Mouse (Mus musculus) hindlimb bud, embryonic 11.5 days (tissue): ENCODE data around the gene Zfp428.

Experiments
- DNase-seq: peaks from one replicate; pipeline ENCODE4 v3.0.0-alpha.2; 2012; ENCODE audit warnings: low read depth, low spot score; ENCODE audit errors: extremely low spot score

Gene Zfp428

DNA sequence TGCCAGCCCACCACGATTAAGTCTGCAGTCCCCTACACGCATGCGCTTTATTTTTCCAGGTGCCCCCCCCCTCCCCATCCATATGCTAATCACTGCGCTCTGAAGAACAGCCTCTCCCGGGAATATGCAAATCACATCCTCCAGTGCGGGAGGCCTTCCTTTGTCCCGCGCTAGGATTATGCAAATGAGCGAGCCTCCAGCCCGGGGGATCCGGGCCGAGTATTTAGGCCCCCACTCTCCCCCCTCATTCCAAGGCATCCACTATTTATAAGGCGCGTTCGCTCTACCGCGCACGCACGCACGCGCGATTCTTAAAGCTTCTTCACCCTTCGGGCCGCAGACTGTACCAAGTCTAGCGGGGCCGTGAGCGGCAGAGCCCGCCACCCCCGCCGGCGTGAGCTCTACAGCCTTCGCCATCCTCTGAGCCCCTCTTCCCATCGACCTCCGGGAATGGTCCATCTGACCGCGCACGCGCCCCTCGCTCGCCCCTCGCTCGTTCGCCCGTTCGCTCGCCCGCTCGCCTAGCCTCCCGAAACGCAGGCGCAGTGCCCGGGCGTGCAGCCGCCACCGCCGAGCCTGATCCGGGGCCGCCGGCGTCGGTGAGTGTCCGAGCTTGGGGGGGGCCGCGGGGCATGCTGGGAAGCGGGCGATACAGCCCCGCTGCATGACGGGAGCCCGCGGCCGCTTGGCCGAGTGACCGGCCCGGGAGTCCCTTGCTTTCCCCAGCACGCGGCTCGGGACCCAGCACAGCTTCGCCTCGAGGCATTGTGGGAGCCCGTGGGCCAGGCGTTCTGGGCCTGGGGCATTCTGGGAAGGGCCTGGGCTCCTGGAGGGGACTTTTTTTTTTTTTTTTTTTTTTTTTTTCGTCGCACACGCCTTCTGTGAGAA is at the start of gene Zfp428:
TSS of gene Zfp428 (plus strand) at position 169 of the 888 bp plus-strand sequence.
- DNase-seq: peak; percentile 67

DNA sequence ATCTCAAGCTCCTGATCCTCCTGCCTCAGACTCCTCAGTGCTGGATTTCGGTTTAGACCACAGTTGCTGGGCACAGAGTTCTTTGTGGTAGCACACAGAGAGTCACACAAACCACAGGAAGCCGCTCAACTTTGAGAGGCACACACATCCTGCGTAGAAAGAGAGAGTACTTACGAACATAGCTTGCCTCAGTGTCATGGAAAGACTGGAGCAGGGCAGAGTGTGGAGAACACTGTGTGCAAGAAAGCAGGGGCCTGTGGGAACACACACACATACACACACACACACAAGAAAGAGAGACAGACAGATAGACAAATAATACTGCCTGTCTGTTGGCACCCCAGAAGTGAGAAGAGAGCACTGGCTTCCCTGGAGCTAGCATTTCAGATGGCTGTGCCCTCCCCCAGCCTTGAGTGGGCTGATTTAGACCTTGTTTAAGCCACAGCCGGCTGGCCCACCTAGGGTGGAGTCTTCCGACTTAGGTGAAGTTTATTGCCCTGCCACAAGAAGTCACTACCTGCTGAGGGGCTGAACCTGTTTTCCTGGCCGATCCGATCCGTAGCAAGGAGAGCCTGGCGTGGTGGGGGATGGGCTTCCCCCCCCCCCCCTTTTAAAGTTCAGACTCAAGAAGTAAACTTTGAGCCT is 49.0 kb upstream of the Zfp428 start:
- DNase-seq: no peak

DNA sequence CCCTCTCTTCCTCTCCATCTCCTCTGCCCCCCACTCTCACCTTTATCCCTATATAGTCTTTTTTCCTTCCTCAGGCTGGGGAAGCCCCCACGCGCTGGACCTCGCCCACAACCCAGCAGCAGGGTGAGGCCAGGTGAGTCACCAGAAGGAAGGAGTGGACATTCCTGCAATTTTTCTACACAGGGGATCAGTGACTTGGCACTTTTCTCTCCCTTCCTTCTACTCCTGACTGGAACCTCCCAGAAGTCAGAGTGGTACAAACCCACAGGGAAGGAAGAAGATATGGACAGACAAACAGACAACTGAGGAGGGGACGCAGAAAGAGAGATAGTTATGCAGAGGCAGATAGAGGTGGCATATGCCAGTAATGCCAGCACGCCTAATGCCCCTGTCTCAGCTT is 47.4 kb upstream of the Zfp428 start:
- DNase-seq: no peak

DNA sequence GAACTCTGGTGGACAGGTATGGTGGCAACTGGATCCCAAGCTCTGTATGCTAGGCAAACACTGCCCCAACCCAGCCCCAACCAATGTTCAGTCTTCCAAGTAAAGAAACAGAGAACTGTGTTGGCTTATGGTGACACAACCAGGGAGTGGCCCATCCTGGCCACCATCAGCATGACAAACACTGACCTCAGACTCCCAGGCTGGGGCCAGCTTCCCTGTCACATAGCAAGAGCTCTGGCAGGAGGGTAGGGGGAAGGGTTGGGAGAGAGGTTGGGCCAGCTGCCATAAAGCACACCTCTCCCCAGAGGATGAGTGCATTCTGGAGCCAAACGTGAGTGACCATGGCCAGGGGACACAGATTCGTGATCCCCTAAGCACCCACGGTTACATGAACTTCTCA is 47.0 kb upstream of the Zfp428 start:
- no peak for DNase-seq

- DNase-seq: no peak
Measured at GRCm38 (mm10) chr7:24461376-24462051, 45.3 kb upstream of the Zfp428 start.

DNA sequence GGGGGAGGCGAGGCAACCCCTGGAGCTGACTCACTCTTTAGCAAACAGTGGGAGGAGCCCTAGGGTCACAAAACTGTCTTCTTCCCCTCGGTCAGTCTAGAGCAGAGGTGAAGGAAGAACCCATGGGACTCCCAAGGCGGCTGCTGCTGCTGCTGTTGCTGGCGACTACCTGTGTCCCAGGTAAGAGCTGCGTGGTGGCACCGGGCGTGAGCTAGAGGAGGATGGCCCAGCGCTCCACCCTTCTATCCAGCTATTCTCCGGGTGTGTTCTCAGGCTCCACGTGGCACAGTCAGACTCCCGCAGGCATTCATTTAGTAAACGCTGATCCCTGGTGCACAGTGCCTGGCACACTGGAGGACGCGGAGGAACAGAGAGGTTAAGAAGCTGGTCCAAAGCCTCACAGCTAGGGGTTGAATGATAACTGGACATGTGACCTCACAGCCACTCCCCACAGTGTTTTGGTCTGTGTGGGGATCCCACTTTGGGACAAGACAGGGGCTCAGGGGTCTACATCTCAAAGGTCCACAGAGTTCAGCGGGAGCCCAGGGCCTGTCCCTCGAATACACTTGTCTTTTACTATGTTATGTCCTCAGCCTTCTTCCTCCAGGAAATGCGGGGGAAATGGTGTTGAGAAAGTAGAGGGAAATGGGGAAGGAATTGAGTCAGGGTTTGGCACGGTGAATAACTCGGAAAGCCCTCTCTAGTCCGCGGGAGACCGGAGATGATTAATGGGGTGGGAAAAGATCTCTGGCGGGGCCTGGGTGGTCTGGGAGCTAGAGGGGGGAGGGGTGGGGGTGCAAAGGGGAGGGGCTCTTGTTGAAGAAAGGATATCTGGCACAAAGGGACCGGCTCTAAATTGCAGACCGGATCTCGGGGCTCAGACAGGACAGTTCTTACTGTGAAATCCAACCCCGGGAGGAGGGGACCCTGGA is 44.2 kb upstream of the Zfp428 start, which contains the start of gene Plaur:
TSS of gene Plaur (plus strand) at position 97 of the 932 bp plus-strand sequence.
- no peak for DNase-seq

GRCm38 (mm10) chr7:24466835-24467234 is 40.0 kb upstream of the Zfp428 start:
- DNase-seq: no peak

DNA sequence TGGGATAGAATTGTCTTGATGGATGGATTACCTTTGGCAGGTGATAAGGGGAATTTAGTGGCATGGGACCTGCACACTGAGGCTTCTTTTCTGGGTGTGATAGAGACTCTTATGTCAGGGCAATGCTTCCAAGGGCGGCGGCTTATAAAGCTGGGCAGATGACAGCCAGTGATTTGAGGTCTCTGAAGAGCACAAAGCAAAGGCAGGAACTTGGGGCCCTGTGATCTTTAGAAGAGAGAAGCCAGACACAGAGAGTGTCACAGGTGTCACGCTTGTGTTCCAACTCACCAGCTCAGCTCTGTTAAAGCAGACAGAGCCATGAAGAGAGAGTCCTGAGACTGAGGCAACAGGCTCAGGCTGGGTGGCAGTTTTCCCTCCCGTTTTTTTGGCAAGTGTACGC is 38.9 kb upstream of the Zfp428 start:
- no peak for DNase-seq

GRCm38 (mm10) chr7:24469126-24469525 is 37.7 kb upstream of the Zfp428 start:
- no peak for DNase-seq

- no peak for DNase-seq
Measured at GRCm38 (mm10) chr7:24470356-24470755, 36.5 kb upstream of the Zfp428 start.

DNA sequence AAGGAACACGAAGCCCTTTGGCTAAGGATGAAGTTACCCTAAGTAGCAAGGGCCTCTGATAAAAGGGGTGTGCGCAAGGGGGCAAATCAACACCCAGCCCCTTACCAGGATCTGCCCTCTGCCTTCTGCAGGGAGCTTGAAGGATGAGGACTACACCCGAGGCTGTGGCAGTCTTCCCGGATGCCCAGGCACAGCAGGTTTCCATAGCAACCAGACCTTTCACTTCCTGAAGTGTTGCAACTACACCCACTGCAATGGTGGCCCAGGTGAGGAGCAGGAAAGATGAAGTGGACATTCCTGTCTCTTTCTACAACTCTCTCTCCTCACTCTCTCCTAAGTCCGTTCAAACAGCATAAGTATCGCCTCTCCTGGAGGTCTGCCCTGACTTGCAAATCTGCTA is 34.4 kb upstream of the Zfp428 start:
- no peak for DNase-seq

DNA sequence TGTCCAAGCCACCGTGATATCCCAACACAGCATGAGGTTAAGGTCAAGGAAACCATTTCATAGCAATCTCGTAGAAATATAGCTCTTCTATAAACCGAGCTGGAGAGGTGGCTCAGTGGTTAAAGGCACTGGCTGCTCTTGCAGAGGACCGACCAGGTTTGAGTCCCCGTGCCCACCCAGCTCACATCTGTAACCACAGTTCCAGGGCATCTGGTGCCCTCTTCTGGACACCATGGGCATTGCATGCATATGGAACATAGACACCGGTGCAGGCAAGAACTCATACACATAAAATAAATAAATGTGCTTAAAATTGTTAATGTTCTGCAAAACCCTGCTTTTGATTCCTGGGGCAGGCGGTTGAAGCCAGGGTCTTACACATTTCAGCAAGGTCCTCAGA is 33.9 kb upstream of the Zfp428 start:
- DNase-seq: no peak

GRCm38 (mm10) chr7:24473913-24474529 is 32.8 kb upstream of the Zfp428 start:
- no peak for DNase-seq

GRCm38 (mm10) chr7:24474811-24475506 is 31.8 kb upstream of the Zfp428 start:
- DNase-seq: no peak

DNA sequence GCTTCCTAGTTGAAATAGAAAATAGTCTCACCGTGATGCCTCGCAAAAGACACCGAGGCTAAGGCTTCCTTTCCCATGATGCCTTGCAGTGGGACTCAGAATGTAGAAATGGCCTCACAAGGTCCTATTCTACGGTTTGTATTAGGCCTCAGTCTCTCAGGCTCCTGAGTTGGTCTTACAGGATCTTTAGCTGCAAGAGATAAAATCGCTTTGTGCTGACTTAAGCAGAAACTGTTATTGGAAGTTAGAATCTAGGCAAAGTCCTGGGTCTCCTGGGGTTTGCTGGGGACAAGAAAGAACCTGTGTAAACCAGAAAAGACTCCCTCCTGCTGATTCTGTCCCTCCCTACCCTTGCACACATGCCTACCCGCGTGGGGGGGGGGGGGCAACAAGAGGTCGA is 30.5 kb upstream of the Zfp428 start:
- no peak for DNase-seq

DNA sequence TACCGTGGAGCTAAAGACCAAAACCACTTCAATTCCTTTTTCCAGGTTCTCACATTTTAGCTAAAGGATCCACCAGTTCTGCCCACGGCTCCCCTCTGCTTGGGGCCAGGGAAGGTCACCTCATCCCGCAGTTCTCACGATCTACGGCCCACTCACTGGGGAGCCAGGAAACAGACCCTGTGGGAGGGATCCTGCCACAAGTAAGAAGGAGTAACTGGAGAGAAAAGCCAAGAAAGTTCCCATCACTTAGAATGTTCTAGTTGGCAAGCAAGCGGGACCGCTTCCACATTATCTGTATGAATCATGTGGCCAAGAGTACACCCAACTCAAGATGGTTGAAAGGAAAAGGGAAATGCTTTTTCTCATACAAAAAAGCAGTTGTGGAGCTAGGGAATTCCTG is 29.9 kb upstream of the Zfp428 start:
- no peak for DNase-seq

DNA sequence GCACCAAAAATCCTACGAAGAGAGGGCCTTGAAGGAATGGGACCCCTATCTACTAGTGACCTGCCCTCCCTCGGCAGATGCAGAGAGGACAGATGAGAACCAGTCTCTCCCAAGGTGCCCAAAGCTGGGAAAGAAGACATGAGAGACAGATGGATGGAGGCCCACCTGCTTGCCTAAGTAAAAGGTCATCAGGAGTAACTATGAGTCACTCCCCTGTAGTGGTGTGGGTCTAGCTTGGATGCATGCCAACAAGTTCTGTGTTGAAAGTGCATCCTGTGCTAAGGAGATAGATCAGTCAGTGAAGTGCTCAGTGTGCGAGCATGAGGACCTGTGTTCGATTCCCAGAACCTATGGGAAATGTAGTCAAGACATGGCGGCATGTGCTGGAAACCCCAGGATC is 27.9 kb upstream of the Zfp428 start:
- DNase-seq: no peak

- no peak for DNase-seq
Measured at GRCm38 (mm10) chr7:24479685-24480084, 27.1 kb upstream of the Zfp428 start.

DNA sequence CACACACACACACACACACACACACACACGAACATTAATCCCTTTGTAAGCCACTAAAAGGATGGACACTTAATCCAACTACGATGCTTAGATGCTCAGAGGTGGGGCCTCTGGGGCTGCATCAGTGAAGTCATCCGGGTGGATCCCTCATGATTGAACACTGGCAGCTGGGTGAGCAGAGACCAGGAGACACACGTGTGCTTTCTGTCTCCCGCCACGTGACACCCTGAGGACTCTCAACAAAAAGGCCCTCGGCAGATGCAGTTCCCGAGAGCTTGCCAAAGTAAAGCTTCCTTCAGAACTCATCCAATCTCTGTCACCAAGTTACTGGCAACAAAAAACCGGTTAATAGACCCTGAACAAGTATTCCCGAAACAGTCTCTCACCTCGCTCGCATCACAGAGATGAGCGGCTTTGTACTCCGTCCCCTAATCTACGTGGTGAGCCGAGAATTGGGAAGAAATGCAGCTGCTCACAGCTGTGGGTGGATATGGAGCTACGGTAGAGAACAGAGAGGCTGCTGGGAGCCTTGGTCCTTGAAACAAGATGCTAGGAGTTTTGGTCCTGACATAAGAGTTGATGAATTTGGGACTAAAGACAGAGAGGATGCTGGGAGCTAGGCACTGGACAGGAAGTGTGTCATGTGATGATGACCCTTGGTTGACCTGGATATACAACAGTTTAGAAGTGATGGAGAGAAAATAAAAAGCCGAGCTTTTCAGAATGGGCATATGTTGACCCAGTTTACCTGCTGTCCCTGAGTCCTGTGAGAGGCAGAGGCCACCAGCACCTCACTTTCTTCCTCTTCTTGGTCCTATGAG is 26.5 kb upstream of the Zfp428 start:
- DNase-seq: no peak
